Mouse (Mus musculus): ENCODE measurements around the gene Slc25a30.

GRCm38 (mm10) chr14:75721977-75722563 is 64.8 kb downstream of the Slc25a30 start:
- TF ChIP-seq CTCF (IDR thresholded peaks at IDR 0.05; ENCODE audit: insufficient read depth, low read depth, low read length) = no peak
- no peak for TF ChIP-seq POLR2A (IDR thresholded peaks at IDR 0.05; ENCODE audit: insufficient read depth, low read depth, low read length)
